28 mouse cellular contexts compared by ENCODE assay signal in genomic region chr5:146653686-146654450, GRCm38 (mm10).
DNase-seq lines count a peak whose midpoint lies in the region; ATAC-seq and TF ChIP-seq lines count a peak whose summit lies in the region.
"Had no signal": no experiment of that assay in that cellular context is flagged by ENCODE, and none has a peak within 500 bp of the region (broad histone marks: within the 10 kb centered on the region; RNA-seq: fewer than 3 reads in every experiment).

No protein-coding gene starts in this region.

- H3K27me3 ChIP-seq in cerebellum, adult 2 months (ENCODE audit: control insufficient read depth, insufficient read depth, low read length) = no peaks in the 10 kb centered on the region
- H3K27me3 ChIP-seq in forebrain, embryonic 11.5 days (ENCODE audit: control insufficient read depth, insufficient read depth, low read length) = no peaks in the 10 kb centered on the region
- 0 out of 2 replicates have a peak, but pooled peaks cover 6% of the 10 kb centered on the region for H3K27me3 ChIP-seq in forebrain, embryonic 12.5 days
- no peaks in the 10 kb centered on the region; the same call in 1 of the 2 replicates for H3K27me3 ChIP-seq in hindbrain, postnatal 0 days (ENCODE audit: insufficient read depth, low read length)
- H3K27me3 ChIP-seq in hindbrain, embryonic 14.5 days (ENCODE audit: control insufficient read depth, insufficient read depth, low read length) = 0 out of 2 replicates have a peak, but pooled peaks cover 4% of the 10 kb centered on the region
- H3K27me3 ChIP-seq: CH12.LX; embryonic facial prominence, embryonic 13.5 days; forebrain, embryonic 13.5 days; heart, embryonic 13.5 days; midbrain, embryonic 15.5 days; stomach, embryonic 15.5 days had no signal

- H3K4me3 ChIP-seq in cerebellum, adult 2 months (replicated peaks; ENCODE audit: insufficient read depth, low read depth, low read length) = peak overlapping the region; percentile 5
- H3K4me3 ChIP-seq in forebrain, embryonic 11.5 days (ENCODE audit: low read depth, low read length) = no peak overlapping the region
- H3K4me3 ChIP-seq in forebrain, embryonic 12.5 days (replicated peaks) = no peak overlapping the region
- H3K4me3 ChIP-seq in hindbrain, postnatal 0 days (ENCODE audit: low read length) = no peak overlapping the region
- no peak overlapping the region for H3K4me3 ChIP-seq in hindbrain, embryonic 14.5 days (replicated peaks; ENCODE audit: low read length)
- H3K4me3 ChIP-seq: embryonic facial prominence, embryonic 13.5 days; forebrain, embryonic 13.5 days; gastrocnemius, adult 2 months; heart, adult 2 months; heart, embryonic 13.5 days; limb, embryonic 13.5 days; midbrain, embryonic 15.5 days; stomach, embryonic 15.5 days had no signal

- 15% methylated on average over 19 of the region's 19 CpGs for WGBS in cerebellum, adult 2 months
- 83% methylated on average over 19 of the region's 19 CpGs for WGBS in forebrain, embryonic 11.5 days
- 85% methylated on average over 19 of the region's 19 CpGs for WGBS in forebrain, embryonic 12.5 days
- WGBS in hindbrain, postnatal 0 days = 58% methylated on average over 19 of the region's 19 CpGs
- WGBS in hindbrain, embryonic 14.5 days = 74% methylated on average over 19 of the region's 19 CpGs

- no peak for TF ChIP-seq CTCF in cerebellum, adult 2 months (IDR thresholded peaks at IDR 0.05; ENCODE audit: borderline replicate concordance, insufficient read depth, low read depth, low read length)
- no peak for TF ChIP-seq CTCF in hindbrain, postnatal 0 days (IDR thresholded peaks at IDR 0.05; ENCODE audit: low read depth)
- no peak for TF ChIP-seq CTCF in brain, embryonic 14.5 days (IDR thresholded peaks at IDR 0.05; ENCODE audit: borderline replicate concordance, extremely low read depth, insufficient read depth, insufficient read length)

- no peak for TF ChIP-seq POLR2A in cerebellum, adult 2 months (IDR thresholded peaks at IDR 0.05; ENCODE audit: borderline replicate concordance, insufficient read depth, low read length)
- TF ChIP-seq POLR2A in brain, embryonic 14.5 days (IDR thresholded peaks at IDR 0.05; ENCODE audit: borderline replicate concordance, extremely low read depth, insufficient read depth, insufficient read length, poor library complexity, severe bottlenecking) = no peak

- DNase-seq in cerebellum, adult 2 months = peak; percentile 38 to 42
- no peak for DNase-seq in cerebellum, adult 9-11 months
- peak; percentile 33 for DNase-seq in forebrain, embryonic 11.5 days (ENCODE audit: low spot score)
- DNase-seq in hindbrain, postnatal 0 days (ENCODE audit: low spot score) = peak; percentile 35
- DNase-seq in hindbrain, embryonic 14.5 days (ENCODE audit: low spot score) = no peak
- DNase-seq in brain, embryonic 14.5 days (ENCODE audit: low read depth) = peak; percentile 33
- DNase-seq in kidney, adult 11 months = no peak
- DNase-seq: adrenal gland, adult 2 months; adrenal gland, postnatal 36 days; cerebellum, adult 9-10 months; gastrocnemius, adult 2 months; gastrocnemius, postnatal 36 days; heart, adult 2 months; heart, postnatal 10 days; kidney, adult 9 months; kidney, postnatal 10 days; right cerebral cortex, postnatal 25 days had no signal

- H3K36me3 ChIP-seq in forebrain, embryonic 11.5 days (ENCODE audit: control insufficient read depth, insufficient read depth, low read length) = no peaks in the 10 kb centered on the region
- no peaks in the 10 kb centered on the region for H3K36me3 ChIP-seq in forebrain, embryonic 12.5 days (replicated peaks)
- H3K36me3 ChIP-seq in hindbrain, postnatal 0 days (ENCODE audit: insufficient read depth, low read length) = no peaks in the 10 kb centered on the region
- H3K36me3 ChIP-seq in hindbrain, embryonic 14.5 days (replicated peaks; ENCODE audit: control insufficient read depth, insufficient read depth) = no peaks in the 10 kb centered on the region
- H3K36me3 ChIP-seq: embryonic facial prominence, embryonic 13.5 days; heart, embryonic 13.5 days; limb, embryonic 13.5 days; midbrain, embryonic 15.5 days; stomach, embryonic 15.5 days had no signal

- H3K9me3 ChIP-seq in forebrain, embryonic 11.5 days (ENCODE audit: control insufficient read depth, low read length) = no peaks in the 10 kb centered on the region
- no peaks in the 10 kb centered on the region for H3K9me3 ChIP-seq in forebrain, embryonic 12.5 days
- H3K9me3 ChIP-seq in hindbrain, postnatal 0 days (ENCODE audit: low read length) = no peaks in the 10 kb centered on the region
- no peaks in the 10 kb centered on the region for H3K9me3 ChIP-seq in hindbrain, embryonic 14.5 days (ENCODE audit: control insufficient read depth, low read length)
- H3K9me3 ChIP-seq: embryonic facial prominence, embryonic 13.5 days; forebrain, embryonic 13.5 days; heart, embryonic 13.5 days; limb, embryonic 13.5 days; midbrain, embryonic 15.5 days; stomach, embryonic 15.5 days had no signal

- H3K4me2 ChIP-seq in forebrain, embryonic 11.5 days (ENCODE audit: low read depth, low read length, severe bottlenecking) = no peak overlapping the region
- no peak overlapping the region for H3K4me2 ChIP-seq in forebrain, embryonic 12.5 days
- H3K4me2 ChIP-seq in hindbrain, postnatal 0 days (ENCODE audit: low read depth, low read length) = peak overlapping the region; percentile 28; the same call in 1 of the 2 replicates
- H3K4me2 ChIP-seq in hindbrain, embryonic 14.5 days (replicated peaks) = no peak overlapping the region
- H3K4me2 ChIP-seq: embryonic facial prominence, embryonic 13.5 days; forebrain, embryonic 13.5 days; heart, embryonic 13.5 days; limb, embryonic 13.5 days; liver, embryonic 11.5 days; midbrain, embryonic 15.5 days; stomach, embryonic 15.5 days had no signal

- peaks cover 4% of the 10 kb centered on the region for H3K4me1 ChIP-seq in cerebellum, adult 2 months (ENCODE audit: control insufficient read depth, insufficient read depth, low read length)
- 0 out of 2 replicates have a peak, but pooled peaks cover 2% of the 10 kb centered on the region for H3K4me1 ChIP-seq in forebrain, embryonic 11.5 days (replicated peaks; ENCODE audit: control insufficient read depth, insufficient read depth, low read length)
- H3K4me1 ChIP-seq in forebrain, embryonic 12.5 days = no peaks in the 10 kb centered on the region; the same call in 1 of the 2 replicates
- H3K4me1 ChIP-seq in hindbrain, postnatal 0 days (ENCODE audit: insufficient read depth, low read length) = no peaks in the 10 kb centered on the region
- H3K4me1 ChIP-seq in hindbrain, embryonic 14.5 days (replicated peaks; ENCODE audit: control insufficient read depth, insufficient read depth, low read length) = no peaks in the 10 kb centered on the region
- H3K4me1 ChIP-seq: embryonic facial prominence, embryonic 13.5 days; heart, embryonic 13.5 days; limb, embryonic 13.5 days; midbrain, embryonic 15.5 days; stomach, embryonic 15.5 days had no signal

- no peak overlapping the region for H3K9ac ChIP-seq in forebrain, embryonic 11.5 days (ENCODE audit: low read length)
- no peak overlapping the region for H3K9ac ChIP-seq in forebrain, embryonic 12.5 days
- no peak overlapping the region for H3K9ac ChIP-seq in hindbrain, postnatal 0 days (replicated peaks; ENCODE audit: low read length)
- no peak overlapping the region for H3K9ac ChIP-seq in hindbrain, embryonic 14.5 days
- H3K9ac ChIP-seq: embryonic facial prominence, embryonic 13.5 days; forebrain, embryonic 13.5 days; heart, embryonic 13.5 days; limb, embryonic 13.5 days; midbrain, embryonic 15.5 days; stomach, embryonic 15.5 days had no signal

- no peak overlapping the region for H3K27ac ChIP-seq in cerebellum, adult 2 months (ENCODE audit: insufficient read depth, low read length)
- no peak overlapping the region for H3K27ac ChIP-seq in forebrain, embryonic 11.5 days (ENCODE audit: low read depth, low read length)
- H3K27ac ChIP-seq in forebrain, embryonic 12.5 days = no peak overlapping the region
- H3K27ac ChIP-seq in hindbrain, postnatal 0 days = no peak overlapping the region
- no peak overlapping the region for H3K27ac ChIP-seq in hindbrain, embryonic 14.5 days
- H3K27ac ChIP-seq: embryonic facial prominence, embryonic 13.5 days; forebrain, embryonic 13.5 days; gastrocnemius, adult 2 months; heart, adult 2 months; heart, embryonic 13.5 days; limb, embryonic 13.5 days; midbrain, embryonic 15.5 days; stomach, embryonic 15.5 days had no signal

- ATAC-seq in forebrain, embryonic 11.5 days (replicated peaks; ENCODE audit: low FRiP score) = no peak
- ATAC-seq in forebrain, embryonic 12.5 days (ENCODE audit: low FRiP score) = no peak
- ATAC-seq in hindbrain, postnatal 0 days = no peak
- no peak for ATAC-seq in hindbrain, embryonic 14.5 days (ENCODE audit: low FRiP score)
- ATAC-seq: activated CD4-positive, CD25-positive, alpha-beta regulatory T cell, adult 4 months; forebrain, embryonic 13.5 days; intestine, embryonic 16.5 days; midbrain, embryonic 15.5 days had no signal

Comparison
In these comparisons a context has a peak if more than half of its experiments do, and no peak if none do; other contexts are left out.
1. DNase-seq: peak in cerebellum, adult 2 months (2 of 2), forebrain, embryonic 11.5 days (single experiment), hindbrain, postnatal 0 days (single experiment) and brain, embryonic 14.5 days (single experiment); none in cerebellum, adult 9-11 months (single experiment), hindbrain, embryonic 14.5 days (single experiment) and kidney, adult 11 months (single experiment).